Mouse (Mus musculus): ENCODE data around the gene Egf.
"Not testable (repeated sequence)": the region's sequence is repeated elsewhere in the genome, so short reads cannot be mapped to it uniquely, and the experiment has no call there.

Gene Egf

GRCm38 (mm10) chr3:129754650-129755604, at the start of gene Egf:
TSS of gene Egf (minus strand) at chr3:129755316.
- in situ Hi-C loops (cut with MboI): no loop called here

- in situ Hi-C loops (cut with MboI): no loop called here
Measured at GRCm38 (mm10) chr3:129803765-129804164, 48.6 kb upstream of the Egf start, which contains the start of gene Lrit3. TSS of gene Lrit3 (minus strand) at chr3:129804030.

GRCm38 (mm10) chr3:129799011-129799410, 43.9 kb upstream of the Egf start:
- in situ Hi-C loops (cut with MboI): no loop called here

- in situ Hi-C loops (cut with MboI): no loop called here
Measured at GRCm38 (mm10) chr3:129798551-129798950, 43.4 kb upstream of the Egf start.

GRCm38 (mm10) chr3:129797341-129797740, 42.2 kb upstream of the Egf start:
- in situ Hi-C loops (cut with MboI): no loop called here

GRCm38 (mm10) chr3:129793801-129794200, 38.7 kb upstream of the Egf start:
- in situ Hi-C loops (cut with MboI): no loop called here

- in situ Hi-C loops (cut with MboI): no loop called here
Measured at GRCm38 (mm10) chr3:129782746-129783145, 27.6 kb upstream of the Egf start.

- in situ Hi-C loops (cut with MboI): no loop called here
Measured at GRCm38 (mm10) chr3:129781435-129781834, 26.3 kb upstream of the Egf start.

GRCm38 (mm10) chr3:129771210-129771609, 16.1 kb upstream of the Egf start:
- in situ Hi-C loops (cut with MboI): no loop called here

GRCm38 (mm10) chr3:129766971-129767794, 12.1 kb upstream of the Egf start:
- in situ Hi-C loops (cut with MboI): no loop called here

- in situ Hi-C loops (cut with MboI): no loop called here
Measured at GRCm38 (mm10) chr3:129766106-129766505, 11.0 kb upstream of the Egf start.

GRCm38 (mm10) chr3:129757599-129757998, 2.5 kb upstream of the Egf start:
- in situ Hi-C loops (cut with MboI): not testable (repeated sequence)

- in situ Hi-C loops (cut with MboI): no loop called here
Measured at GRCm38 (mm10) chr3:129744803-129745202, 10.3 kb downstream of the Egf start.

GRCm38 (mm10) chr3:129742781-129743180, 12.3 kb downstream of the Egf start:
- in situ Hi-C loops (cut with MboI): no loop called here

- in situ Hi-C loops (cut with MboI): no loop called here
Measured at GRCm38 (mm10) chr3:129738291-129739183, 16.6 kb downstream of the Egf start.

GRCm38 (mm10) chr3:129731636-129732035, 23.5 kb downstream of the Egf start:
- in situ Hi-C loops (cut with MboI): no loop called here

GRCm38 (mm10) chr3:129730426-129730825, 24.7 kb downstream of the Egf start:
- in situ Hi-C loops (cut with MboI): no loop called here

- in situ Hi-C loops (cut with MboI): no loop called here
Measured at GRCm38 (mm10) chr3:129729916-129730315, 25.2 kb downstream of the Egf start.

- in situ Hi-C loops (cut with MboI): no loop called here
Measured at GRCm38 (mm10) chr3:129725592-129725991, 29.5 kb downstream of the Egf start.

- in situ Hi-C loops (cut with MboI): no loop called here
Measured at GRCm38 (mm10) chr3:129724961-129725501, 30.1 kb downstream of the Egf start.

GRCm38 (mm10) chr3:129724505-129724904, 30.6 kb downstream of the Egf start:
- in situ Hi-C loops (cut with MboI): no loop called here
